Comparison of ENCODE assay signal across 15 mouse cellular contexts in genomic region chr12:86994166-86994565, GRCm38 (mm10). TPM values are rescaled to one million over a fixed set of nuclear protein-coding genes. Genes with fewer than 3 reads are reported as not detected.
DNase-seq lines count a peak whose midpoint lies in the region; ATAC-seq and TF ChIP-seq lines count a peak whose summit lies in the region.
"Had no signal": no experiment of that assay in that cellular context is flagged by ENCODE, and none has a peak within 500 bp of the region (broad histone marks: within the 10 kb centered on the region; RNA-seq: fewer than 3 reads in every experiment).

No protein-coding gene starts in this region.

- H3K27ac ChIP-seq in heart, postnatal 0 days (ENCODE audit: low read depth), result no peak overlapping the region
- no peak overlapping the region for H3K27ac ChIP-seq in kidney, embryonic 15.5 days
- H3K27ac ChIP-seq in cerebellum, adult 2 months (ENCODE audit: insufficient read depth, low read length), result no peak overlapping the region
- H3K27ac ChIP-seq: limb, embryonic 15.5 days had no signal

- TF ChIP-seq POLR2A in cerebellum, adult 2 months (IDR thresholded peaks at IDR 0.05; ENCODE audit: borderline replicate concordance, insufficient read depth, low read length), result no peak

- peaks cover 32% of the 10 kb centered on the region for H3K27me3 ChIP-seq in heart, postnatal 0 days (ENCODE audit: control insufficient read depth, insufficient read depth, low read length)
- peaks cover 38% of the 10 kb centered on the region for H3K27me3 ChIP-seq in kidney, embryonic 15.5 days
- H3K27me3 ChIP-seq in cerebellum, adult 2 months (ENCODE audit: control insufficient read depth, insufficient read depth, low read length), result no peaks in the 10 kb centered on the region

- no peak overlapping the region for H3K9ac ChIP-seq in heart, postnatal 0 days (replicated peaks; ENCODE audit: low read depth, low read length)
- no peak overlapping the region for H3K9ac ChIP-seq in kidney, embryonic 15.5 days
- H3K9ac ChIP-seq: limb, embryonic 15.5 days had no signal

- WGBS in heart, postnatal 0 days, result 32% methylated on average over 4 of the region's 4 CpGs
- 34% methylated on average over 4 of the region's 4 CpGs for WGBS in kidney, embryonic 15.5 days
- 85% methylated on average over 4 of the region's 4 CpGs for WGBS in cerebellum, adult 2 months

- H3K4me2 ChIP-seq in heart, postnatal 0 days (ENCODE audit: low read depth, low read length), result no peak overlapping the region
- H3K4me2 ChIP-seq in kidney, embryonic 15.5 days, result no peak overlapping the region
- H3K4me2 ChIP-seq: limb, embryonic 15.5 days had no signal

- no peak overlapping the region for H3K4me3 ChIP-seq in heart, postnatal 0 days (ENCODE audit: low read depth, low read length)
- H3K4me3 ChIP-seq in kidney, embryonic 15.5 days (replicated peaks), result no peak overlapping the region
- H3K4me3 ChIP-seq in cerebellum, adult 2 months (replicated peaks; ENCODE audit: insufficient read depth, low read depth, low read length), result no peak overlapping the region
- H3K4me3 ChIP-seq: limb, embryonic 15.5 days; megakaryocyte, embryonic 14.5 days had no signal

- TF ChIP-seq EP300 in heart, postnatal 0 days (IDR thresholded peaks at IDR 0.05; ENCODE audit: low read depth), result no peak

- ATAC-seq in heart, postnatal 0 days (ENCODE audit: insufficient read depth, low read depth), result peak; percentile 35; the same call in 1 of the 2 replicates
- no peak for ATAC-seq in kidney, embryonic 15.5 days (replicated peaks; ENCODE audit: low FRiP score)

- intact Hi-C loops in heart, postnatal 25 days (cut with DNase I), result no loop called here

- no peaks in the 10 kb centered on the region for H3K9me3 ChIP-seq in heart, postnatal 0 days (replicated peaks; ENCODE audit: control insufficient read depth, low read length)
- no peaks in the 10 kb centered on the region for H3K9me3 ChIP-seq in kidney, embryonic 15.5 days (replicated peaks)
- H3K9me3 ChIP-seq: limb, embryonic 15.5 days had no signal

- H3K4me1 ChIP-seq in heart, postnatal 0 days (ENCODE audit: control insufficient read depth, insufficient read depth), result no peaks in the 10 kb centered on the region
- peaks cover 15% of the 10 kb centered on the region for H3K4me1 ChIP-seq in kidney, embryonic 15.5 days
- peaks cover 18% of the 10 kb centered on the region for H3K4me1 ChIP-seq in cerebellum, adult 2 months (ENCODE audit: control insufficient read depth, insufficient read depth, low read length)

- TF ChIP-seq CTCF in heart, postnatal 0 days (IDR thresholded peaks at IDR 0.05; ENCODE audit: low read depth), result no peak
- no peak for TF ChIP-seq CTCF in cerebellum, adult 2 months (IDR thresholded peaks at IDR 0.05; ENCODE audit: borderline replicate concordance, insufficient read depth, low read depth, low read length)

- H3K36me3 ChIP-seq in heart, postnatal 0 days (replicated peaks; ENCODE audit: control insufficient read depth, insufficient read depth, low read length), result no peaks in the 10 kb centered on the region
- H3K36me3 ChIP-seq in kidney, embryonic 15.5 days, result no peaks in the 10 kb centered on the region
- H3K36me3 ChIP-seq: limb, embryonic 15.5 days had no signal

- DNase-seq in heart, postnatal 0 days (ENCODE audit: low spot score), result no peak
- DNase-seq in heart, postnatal 25 days (ENCODE audit: low spot score), result no peak
- peak; percentile 62 to 68 for DNase-seq in kidney, postnatal 4 days
- peak; percentile 51 for DNase-seq in NIH3T3 (ENCODE audit: low read depth)
- peak; percentile 34 for DNase-seq in forelimb bud, embryonic 11.5 days (ENCODE audit: low read depth, low spot score)
- DNase-seq in cerebellum, adult 2 months, result no peak
- DNase-seq in ovary, postnatal 36 days (ENCODE audit: low spot score), result no peak
- DNase-seq: B cell, adult 2 months; gastrocnemius, postnatal 36 days; lung, adult 18-20 months; thymus, postnatal 36 days had no signal

RNA-seq across cellular contexts. Expression of gene Zdhhc22, which starts 3.9 kb away (rescaled TPM):
- total RNA-seq in heart, postnatal 0 days (2014; rRNA removed; ENCODE audit: low replicate concordance), result not detected in 2 replicates
- polyA plus RNA-seq in heart, postnatal 0 days (2015; fragmentation: Nextera tagmentation; extraction: Ambion mirVana), result 0.05 TPM in 1 of 2 replicates, not detected in the other
- total RNA-seq in heart, postnatal 25 days (2021), result not detected
- polyA plus RNA-seq in kidney, embryonic 15.5 days (2015; fragmentation: Nextera tagmentation; extraction: Ambion mirVana), result 0.08 TPM in 1 of 2 replicates, not detected in the other
- polyA plus RNA-seq in cerebellum, adult 2 months (2012; rRNA removed), result 28.1 and 29.3 TPM in 2 replicates
- total RNA-seq: gastrocnemius, postnatal 36 days had no signal
- polyA plus RNA-seq: large intestine, adult 2 months; limb, embryonic 15.5 days had no signal

RNA-seq across cellular contexts. Expression of gene Tmem63c, which starts 27.0 kb away (rescaled TPM):
- total RNA-seq in heart, postnatal 0 days (2014; rRNA removed; ENCODE audit: low replicate concordance), result not detected in 2 replicates
- polyA plus RNA-seq in heart, postnatal 0 days (2015; fragmentation: Nextera tagmentation; extraction: Ambion mirVana), result not detected in 2 replicates
- total RNA-seq in heart, postnatal 25 days (2021), result under 1 TPM; 0.13 to 0.14 TPM
- polyA plus RNA-seq in kidney, embryonic 15.5 days (2015; fragmentation: Nextera tagmentation; extraction: Ambion mirVana), result 0.06 and 0.10 TPM in 2 replicates
- polyA plus RNA-seq in cerebellum, adult 2 months (2012; rRNA removed), result 55.9 and 71.0 TPM in 2 replicates
- total RNA-seq: gastrocnemius, postnatal 36 days had no signal
- polyA plus RNA-seq: limb, embryonic 15.5 days had no signal

RNA-seq across cellular contexts. Expression of gene Cipc, which starts 47.3 kb away (rescaled TPM):
- total RNA-seq in heart, postnatal 0 days (2014; rRNA removed; ENCODE audit: low replicate concordance), result 26.2 and 41.6 TPM in 2 replicates
- 18.7 and 20.9 TPM in 2 replicates for polyA plus RNA-seq in heart, postnatal 0 days (2015; fragmentation: Nextera tagmentation; extraction: Ambion mirVana)
- 10 to 100 TPM; 41.1 to 48.6 TPM for total RNA-seq in heart, postnatal 25 days (2021)
- polyA plus RNA-seq in kidney, embryonic 15.5 days (2015; fragmentation: Nextera tagmentation; extraction: Ambion mirVana), result 20.9 and 22.7 TPM in 2 replicates
- polyA plus RNA-seq in cerebellum, adult 2 months (2012; rRNA removed), result 122 and 127 TPM in 2 replicates

Comparison
In these comparisons a context has a peak if more than half of its experiments do, and no peak if none do; other contexts are left out.
1. DNase-seq: peak in kidney, postnatal 4 days (2 of 2), NIH3T3 (single experiment) and forelimb bud, embryonic 11.5 days (single experiment); none in heart, postnatal 0 days (single experiment), heart, postnatal 25 days (single experiment), cerebellum, adult 2 months (0 of 2) and ovary, postnatal 36 days (single experiment).
2. RNA of gene Zdhhc22, which starts 3.9 kb away (polyA plus RNA-seq): 28.1 to 29.3 TPM in cerebellum, adult 2 months; 0.08 TPM in kidney, embryonic 15.5 days and 0.05 TPM in heart, postnatal 0 days; every median in the first group is over 10 times any median in the second.
3. RNA of gene Tmem63c, which starts 27.0 kb away (polyA plus RNA-seq): 55.9 to 71.0 TPM in cerebellum, adult 2 months; 0.06 to 0.10 TPM in kidney, embryonic 15.5 days and not detected in heart, postnatal 0 days; every median in the first group is over 10 times any median in the second.